8 mouse cellular contexts compared by ENCODE assay signal in genomic region chr9:88437342-88438236, GRCm38 (mm10). TPM values are rescaled to one million over a fixed set of nuclear protein-coding genes. Genes with fewer than 3 reads are reported as not detected.
A peak's percentile ranks its signal among the peaks of the same experiment; 100 is the strongest.
DNase-seq lines count a peak whose midpoint lies in the region; ATAC-seq and TF ChIP-seq lines count a peak whose summit lies in the region.

No protein-coding gene starts in this region.

- H3K9me3 ChIP-seq in heart, embryonic 16.5 days (replicated peaks; ENCODE audit: control insufficient read depth, low read length): no peaks in the 10 kb centered on the region
- H3K9me3 ChIP-seq in ES-Bruce4 (replicated peaks; ENCODE audit: control insufficient read depth, insufficient read depth, low read length, poor library complexity, severe bottlenecking): no peaks in the 10 kb centered on the region
- no peaks in the 10 kb centered on the region for H3K9me3 ChIP-seq in forebrain, postnatal 0 days (ENCODE audit: low read length)
- H3K9me3 ChIP-seq in midbrain, embryonic 10.5 days (replicated peaks): no peaks in the 10 kb centered on the region

- ATAC-seq in heart, embryonic 16.5 days (replicated peaks; ENCODE audit: extremely low read depth, insufficient read depth, low FRiP score): no peak
- no peak for ATAC-seq in forebrain, postnatal 0 days

- peak overlapping the region; percentile 95 for H3K4me2 ChIP-seq in heart, embryonic 16.5 days (ENCODE audit: low read depth, low read length)
- H3K4me2 ChIP-seq in forebrain, postnatal 0 days (ENCODE audit: low read depth): peak overlapping the region; percentile 87

- DNase-seq in heart, adult 18-20 months: no peak
- peak; percentile 20 for DNase-seq in forebrain, postnatal 0 days
- DNase-seq in midbrain, embryonic 10.5 days (ENCODE audit: low spot score): no peak
- no peak for DNase-seq in cerebellum, postnatal 25 days
- DNase-seq in urinary bladder, adult 2 months (ENCODE audit: low spot score): no peak
- no peak for DNase-seq in frontal cortex, postnatal 25 days (ENCODE audit: low spot score in 2 of 2)

- H3K9ac ChIP-seq in heart, embryonic 16.5 days (ENCODE audit: low read length): peak overlapping the region; percentile 94
- peak overlapping the region; percentile 56 for H3K9ac ChIP-seq in ES-Bruce4 (ENCODE audit: low read depth, poor library complexity, severe bottlenecking)
- peak overlapping the region; percentile 84 for H3K9ac ChIP-seq in forebrain, postnatal 0 days

- peaks cover 3% of the 10 kb centered on the region; the same call in 1 of the 2 replicates for H3K36me3 ChIP-seq in heart, embryonic 16.5 days (ENCODE audit: control insufficient read depth, insufficient read depth)
- no peaks in the 10 kb centered on the region for H3K36me3 ChIP-seq in ES-Bruce4 (ENCODE audit: control insufficient read depth, insufficient read depth, low read length, poor library complexity, severe bottlenecking)
- H3K36me3 ChIP-seq in forebrain, postnatal 0 days (ENCODE audit: insufficient read depth): no peaks in the 10 kb centered on the region
- no peaks in the 10 kb centered on the region for H3K36me3 ChIP-seq in midbrain, embryonic 10.5 days

- no peak for TF ChIP-seq CTCF in ES-Bruce4 (IDR thresholded peaks at IDR 0.05; ENCODE audit: low read depth, low read length)
- TF ChIP-seq CTCF in forebrain, postnatal 0 days (IDR thresholded peaks at IDR 0.05; ENCODE audit: low read depth): no peak

- peak overlapping the region; percentile 92 for H3K4me3 ChIP-seq in heart, embryonic 16.5 days (ENCODE audit: low read length)
- peak overlapping the region; percentile 86 for H3K4me3 ChIP-seq in ES-Bruce4 (ENCODE audit: low read depth, low read length)
- peak overlapping the region; percentile 81 for H3K4me3 ChIP-seq in forebrain, postnatal 0 days (ENCODE audit: low read depth, low read length)
- H3K4me3 ChIP-seq in midbrain, embryonic 10.5 days: peak overlapping the region; percentile 80

- TF ChIP-seq POLR2A in ES-Bruce4 (IDR thresholded peaks at IDR 0.05; ENCODE audit: insufficient read depth, low read length): no peak

- no peak for TF ChIP-seq EP300 in ES-Bruce4 (IDR thresholded peaks at IDR 0.05; ENCODE audit: insufficient read depth, low read depth, low read length)

- 43% methylated on average over 10 of the region's 10 CpGs for WGBS in heart, embryonic 16.5 days
- WGBS in forebrain, postnatal 0 days: 48% methylated on average over 10 of the region's 10 CpGs
- 57% methylated on average over 10 of the region's 10 CpGs for WGBS in midbrain, embryonic 10.5 days

- H3K27ac ChIP-seq in heart, embryonic 16.5 days (ENCODE audit: low read length): peak overlapping the region; percentile 95
- no peak overlapping the region for H3K27ac ChIP-seq in ES-Bruce4 (ENCODE audit: insufficient read depth, low read length)
- H3K27ac ChIP-seq in forebrain, postnatal 0 days (ENCODE audit: low read depth, low read length): peak overlapping the region; percentile 91; the same call in 1 of the 2 replicates
- no peak overlapping the region for H3K27ac ChIP-seq in midbrain, embryonic 10.5 days (replicated peaks)

- H3K4me1 ChIP-seq in heart, embryonic 16.5 days (ENCODE audit: control insufficient read depth, insufficient read depth, low read length): peaks cover 12% of the 10 kb centered on the region
- no peaks in the 10 kb centered on the region for H3K4me1 ChIP-seq in ES-Bruce4 (ENCODE audit: control insufficient read depth, insufficient read depth, low read length)
- H3K4me1 ChIP-seq in forebrain, postnatal 0 days (ENCODE audit: insufficient read depth): no peaks in the 10 kb centered on the region
- peaks cover 25% of the 10 kb centered on the region for H3K4me1 ChIP-seq in midbrain, embryonic 10.5 days

- no peaks in the 10 kb centered on the region for H3K27me3 ChIP-seq in heart, embryonic 16.5 days (ENCODE audit: control insufficient read depth, insufficient read depth, low read length)
- H3K27me3 ChIP-seq in ES-Bruce4 (ENCODE audit: control insufficient read depth, insufficient read depth, low read length, poor library complexity, severe bottlenecking): no peaks in the 10 kb centered on the region
- H3K27me3 ChIP-seq in forebrain, postnatal 0 days (ENCODE audit: insufficient read depth, low read length): no peaks in the 10 kb centered on the region
- H3K27me3 ChIP-seq in midbrain, embryonic 10.5 days (ENCODE audit: low read depth, poor library complexity, severe bottlenecking): no peaks in the 10 kb centered on the region

RNA-seq across cellular contexts. Expression of gene Snx14, which starts 1.2 kb away (rescaled TPM):
- 30.4 and 34.9 TPM in 2 replicates for polyA plus RNA-seq in heart, embryonic 16.5 days (2015; fragmentation: Nextera tagmentation; extraction: Ambion mirVana)
- total RNA-seq in heart, adult 18-20 months (2021): 10 to 100 TPM; 23.3 to 24.9 TPM
- 29.7 and 31.4 TPM in 2 replicates for polyA plus RNA-seq in ES-Bruce4 (2011; ENCODE audit: insufficient read depth, insufficient read length, low read depth, missing spikeins)
- 30.2 and 31.3 TPM in 2 replicates for total RNA-seq in forebrain, postnatal 0 days (2014; rRNA removed)
- 17.8 and 25.3 TPM in 2 replicates for polyA plus RNA-seq in forebrain, postnatal 0 days (2015; fragmentation: Nextera tagmentation; extraction: Ambion mirVana)
- 20.7 and 21.1 TPM in 2 replicates for polyA plus RNA-seq in midbrain, embryonic 10.5 days (2016; fragmentation: Nextera tagmentation; extraction: Ambion mirVana)
- 39.2 and 44.4 TPM in 2 replicates for polyA plus RNA-seq in urinary bladder, adult 2 months (2012; rRNA removed)

RNA-seq across cellular contexts. Expression of gene Gm20537, which starts 18.8 kb away (rescaled TPM):
- polyA plus RNA-seq in heart, embryonic 16.5 days (2015; fragmentation: Nextera tagmentation; extraction: Ambion mirVana): 0.30 and 0.59 TPM in 2 replicates
- total RNA-seq in heart, adult 18-20 months (2021): under 1 TPM in 1 of 2 experiments, not detected in 1; 0.65 TPM
- 6.0 and 6.4 TPM in 2 replicates for polyA plus RNA-seq in ES-Bruce4 (2011; ENCODE audit: insufficient read depth, insufficient read length, low read depth, missing spikeins)
- total RNA-seq in forebrain, postnatal 0 days (2014; rRNA removed): 0.38 and 2.2 TPM in 2 replicates
- not detected in 2 replicates for polyA plus RNA-seq in forebrain, postnatal 0 days (2015; fragmentation: Nextera tagmentation; extraction: Ambion mirVana)
- 0.71 and 1.1 TPM in 2 replicates for polyA plus RNA-seq in midbrain, embryonic 10.5 days (2016; fragmentation: Nextera tagmentation; extraction: Ambion mirVana)
- 0.51 TPM in 1 of 2 replicates, not detected in the other for polyA plus RNA-seq in urinary bladder, adult 2 months (2012; rRNA removed)

RNA-seq across cellular contexts. Expression of gene Syncrip, which starts 44.8 kb away (rescaled TPM):
- polyA plus RNA-seq in heart, embryonic 16.5 days (2015; fragmentation: Nextera tagmentation; extraction: Ambion mirVana): 49.1 and 55.1 TPM in 2 replicates
- total RNA-seq in heart, adult 18-20 months (2021): 10 to 100 TPM; 56.1 to 61.2 TPM
- 314 and 327 TPM in 2 replicates for polyA plus RNA-seq in ES-Bruce4 (2011; ENCODE audit: insufficient read depth, insufficient read length, low read depth, missing spikeins)
- 138 and 149 TPM in 2 replicates for total RNA-seq in forebrain, postnatal 0 days (2014; rRNA removed)
- 82.5 and 86.4 TPM in 2 replicates for polyA plus RNA-seq in forebrain, postnatal 0 days (2015; fragmentation: Nextera tagmentation; extraction: Ambion mirVana)
- 110 and 115 TPM in 2 replicates for polyA plus RNA-seq in midbrain, embryonic 10.5 days (2016; fragmentation: Nextera tagmentation; extraction: Ambion mirVana)
- 15.9 and 35.9 TPM in 2 replicates for polyA plus RNA-seq in urinary bladder, adult 2 months (2012; rRNA removed)

Comparison
In these comparisons a context has a peak if more than half of its experiments do, and no peak if none do; other contexts are left out.
1. H3K27ac ChIP-seq: peak in heart, embryonic 16.5 days (single experiment) and forebrain, postnatal 0 days (single experiment); none in ES-Bruce4 (single experiment) and midbrain, embryonic 10.5 days (single experiment).
2. Peak in every context shown above with its lines, with median percentiles within 50 percentile points of each other: H3K4me3 ChIP-seq and H3K9ac ChIP-seq.